1 mouse cellular context compared by ENCODE assay signal in the genomic region with DNA sequence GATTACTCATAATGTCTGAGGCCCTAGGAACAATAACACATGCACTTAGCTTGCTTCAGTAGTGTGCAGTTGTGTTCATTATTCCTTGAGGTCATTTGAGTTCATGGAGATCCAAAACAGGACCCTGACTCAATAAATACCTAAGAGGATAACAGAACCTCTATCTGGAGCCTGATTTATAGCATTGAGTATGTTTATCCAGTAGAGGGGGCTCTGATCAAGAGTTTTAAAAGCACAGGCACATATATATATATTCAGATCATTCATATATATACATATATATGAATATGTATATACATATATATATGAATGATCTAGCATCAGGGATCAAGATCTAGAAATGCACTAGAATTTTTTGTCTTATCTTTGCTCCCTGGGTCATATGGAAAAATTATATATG.
A peak's percentile ranks its signal among the peaks of the same experiment; 100 is the strongest.
TF ChIP-seq lines count a peak whose summit lies in the region.

No protein-coding gene starts in this region.

TF ChIP-seq in MEL, 35 proteins besides CTCF, POLR2A, EP300 and RAD21:
- TF ChIP-seq MYB (IDR thresholded peaks at IDR 0.05; ENCODE audit: low read depth, low read length) (no peak), SMC3 (IDR thresholded peaks at IDR 0.05; ENCODE audit: low read depth, low read length) (peak; percentile 38; the same call in 1 of the 2 replicates), ZC3H11A (IDR thresholded peaks at IDR 0.05; ENCODE audit: low read depth, low read length) (peak; percentile 16; the same call in 1 of the 2 replicates)
